Mouse (Mus musculus): Measurements from ENCODE around the gene Fam19a3. TPM values are rescaled to one million over a fixed set of nuclear protein-coding genes. Genes with fewer than 3 reads are reported as not detected.

Fam19a3 gene
- polyA plus RNA-seq, 1 experiment from 2014 or later: 0.12 TPM

DNA sequence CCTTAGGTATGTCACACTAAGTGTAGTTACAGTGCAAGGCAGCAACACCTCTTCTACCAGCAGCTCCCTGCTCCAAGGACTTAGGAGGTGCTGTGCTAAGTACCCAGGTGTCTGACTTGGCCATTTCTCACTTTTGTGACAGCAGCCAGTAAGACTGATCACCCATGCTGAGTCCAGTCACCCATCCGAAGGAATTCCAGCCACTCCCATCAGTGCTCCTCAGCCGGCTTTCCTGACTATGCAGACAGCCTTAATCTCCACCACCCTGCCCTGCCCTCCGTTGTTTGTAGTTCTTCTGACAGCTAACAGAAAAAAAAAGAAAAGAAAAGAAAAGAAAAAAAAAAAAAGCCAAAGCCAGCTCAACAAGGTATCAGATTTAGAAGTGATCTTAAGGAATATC is 30.1 kb upstream of the Fam19a3 start:
- no peak for ATAC-seq (ENCODE audit: insufficient number of reproducible peaks, low FRiP score, low TSS enrichment, low read depth)
- 28% methylated on average over 3 of the region's 3 CpGs for WGBS
- Histone ChIP-seq H3K36me3 (no peaks in the 10 kb centered on the region), H3K4me3 (replicated peaks) (no peak overlapping the region), H3K4me1 (peaks cover 3% of the 10 kb centered on the region), H3K9ac (no peak overlapping the region), H3K27ac (replicated peaks) (no peak overlapping the region), H3K27me3 (no peaks in the 10 kb centered on the region), H3K4me2 (replicated peaks) (no peak overlapping the region), H3K9me3 (replicated peaks) (no peaks in the 10 kb centered on the region)

GRCm38 (mm10) chr3:104805539-104805938 is 23.9 kb upstream of the Fam19a3 start:
- Histone ChIP-seq H3K4me2 (replicated peaks) (no peak overlapping the region), H3K36me3 (peaks cover 37% of the 10 kb centered on the region), H3K27ac (replicated peaks) (no peak overlapping the region), H3K9ac (no peak overlapping the region), H3K4me1 (no peaks in the 10 kb centered on the region), H3K9me3 (replicated peaks) (no peaks in the 10 kb centered on the region), H3K4me3 (replicated peaks) (no peak overlapping the region), H3K27me3 (no peaks in the 10 kb centered on the region)
- 75% methylated on average over 9 of the region's 9 CpGs for WGBS
- no peak; the same call in 1 of the 2 replicates for ATAC-seq (ENCODE audit: insufficient number of reproducible peaks, low FRiP score, low TSS enrichment, low read depth)

DNA sequence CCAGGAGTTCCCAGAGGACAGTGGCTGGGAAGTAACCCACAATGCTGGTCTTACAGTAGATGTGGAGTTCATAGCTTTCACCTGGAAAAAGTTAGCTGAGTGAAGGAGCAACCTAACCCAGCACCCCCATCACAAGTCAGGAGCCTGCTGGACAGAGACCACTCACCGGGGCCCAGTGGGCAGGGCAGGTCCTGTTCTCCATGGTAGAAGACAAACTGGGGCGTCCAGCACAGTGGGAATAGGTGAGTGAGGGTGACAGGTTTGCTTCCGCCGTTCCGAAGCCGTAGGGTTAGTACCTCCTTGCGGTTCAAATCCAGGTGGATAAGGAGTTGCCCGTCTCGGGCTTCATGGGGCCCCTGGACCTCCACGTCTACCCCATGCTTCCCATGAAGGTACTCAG is 22.7 kb upstream of the Fam19a3 start:
- H3K4me3 ChIP-seq (replicated peaks): no peak overlapping the region
- H3K36me3 ChIP-seq: peaks cover 49% of the 10 kb centered on the region
- H3K4me2 ChIP-seq (replicated peaks): no peak overlapping the region
- 87% methylated on average over 10 of the region's 10 CpGs for WGBS
- no peaks in the 10 kb centered on the region for H3K4me1 ChIP-seq
- H3K9me3 ChIP-seq (replicated peaks): no peaks in the 10 kb centered on the region
- ATAC-seq (ENCODE audit: insufficient number of reproducible peaks, low FRiP score, low TSS enrichment, low read depth): no peak
- no peak overlapping the region for H3K27ac ChIP-seq (replicated peaks)
- H3K27me3 ChIP-seq: no peaks in the 10 kb centered on the region
- H3K9ac ChIP-seq: no peak overlapping the region

DNA sequence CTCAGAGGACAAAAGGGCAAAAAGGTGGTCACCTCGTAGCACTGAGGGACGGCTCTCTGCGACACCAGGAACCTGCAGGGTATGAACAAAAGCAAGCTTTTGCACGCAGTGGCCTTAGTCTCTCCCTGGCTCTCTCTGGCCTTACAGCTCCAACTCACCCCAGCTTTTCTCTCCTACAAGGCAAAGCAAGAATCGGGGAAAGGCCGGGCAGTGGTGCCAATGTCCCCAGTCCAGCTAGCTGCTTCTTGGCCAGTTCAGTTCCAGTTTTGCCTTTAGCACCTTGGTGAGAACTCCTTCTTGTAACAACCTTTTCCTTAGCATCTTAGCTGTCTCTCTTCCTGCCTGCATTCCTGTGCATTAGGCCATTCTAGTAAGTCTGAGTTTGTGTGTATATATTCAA is 19.8 kb upstream of the Fam19a3 start:
- no peak overlapping the region for H3K27ac ChIP-seq (replicated peaks)
- no peaks in the 10 kb centered on the region for H3K27me3 ChIP-seq
- no peaks in the 10 kb centered on the region; the same call in 1 of the 2 replicates for H3K4me1 ChIP-seq
- H3K36me3 ChIP-seq: peaks cover 69% of the 10 kb centered on the region
- H3K9ac ChIP-seq: no peak overlapping the region
- H3K4me2 ChIP-seq (replicated peaks): no peak overlapping the region
- ATAC-seq (ENCODE audit: insufficient number of reproducible peaks, low FRiP score, low TSS enrichment, low read depth): no peak
- H3K4me3 ChIP-seq (replicated peaks): no peak overlapping the region
- H3K9me3 ChIP-seq (replicated peaks): no peaks in the 10 kb centered on the region
- WGBS: 91% methylated on average over 6 of the region's 6 CpGs

DNA sequence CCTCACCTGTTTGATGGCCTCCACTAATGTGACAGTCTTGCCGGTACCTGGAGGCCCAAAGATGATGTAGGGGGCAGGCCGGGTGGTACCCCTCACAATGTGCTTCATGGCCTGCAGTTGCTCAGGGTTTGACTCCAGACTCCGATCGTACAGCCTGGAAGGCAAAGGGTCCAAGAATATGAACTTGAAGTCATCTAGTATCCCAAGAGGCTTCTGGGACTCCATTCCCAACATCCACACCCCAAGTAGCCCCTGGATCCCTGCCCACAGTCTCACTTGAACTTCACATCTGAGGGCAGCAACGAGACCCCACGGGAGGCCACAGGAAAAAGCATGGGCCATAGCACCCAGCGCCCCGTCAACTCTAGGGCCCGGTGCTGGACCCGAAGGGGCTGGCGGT is 19.0 kb upstream of the Fam19a3 start:
- ATAC-seq (ENCODE audit: insufficient number of reproducible peaks, low FRiP score, low TSS enrichment, low read depth): no peak
- Histone ChIP-seq H3K36me3 (peaks cover 76% of the 10 kb centered on the region), H3K9ac (no peak overlapping the region), H3K4me1 (peaks cover 7% of the 10 kb centered on the region), H3K9me3 (replicated peaks) (no peaks in the 10 kb centered on the region), H3K27ac (replicated peaks) (no peak overlapping the region), H3K4me3 (replicated peaks) (no peak overlapping the region), H3K27me3 (no peaks in the 10 kb centered on the region), H3K4me2 (replicated peaks) (no peak overlapping the region)
- 93% methylated on average over 11 of the region's 11 CpGs for WGBS

DNA sequence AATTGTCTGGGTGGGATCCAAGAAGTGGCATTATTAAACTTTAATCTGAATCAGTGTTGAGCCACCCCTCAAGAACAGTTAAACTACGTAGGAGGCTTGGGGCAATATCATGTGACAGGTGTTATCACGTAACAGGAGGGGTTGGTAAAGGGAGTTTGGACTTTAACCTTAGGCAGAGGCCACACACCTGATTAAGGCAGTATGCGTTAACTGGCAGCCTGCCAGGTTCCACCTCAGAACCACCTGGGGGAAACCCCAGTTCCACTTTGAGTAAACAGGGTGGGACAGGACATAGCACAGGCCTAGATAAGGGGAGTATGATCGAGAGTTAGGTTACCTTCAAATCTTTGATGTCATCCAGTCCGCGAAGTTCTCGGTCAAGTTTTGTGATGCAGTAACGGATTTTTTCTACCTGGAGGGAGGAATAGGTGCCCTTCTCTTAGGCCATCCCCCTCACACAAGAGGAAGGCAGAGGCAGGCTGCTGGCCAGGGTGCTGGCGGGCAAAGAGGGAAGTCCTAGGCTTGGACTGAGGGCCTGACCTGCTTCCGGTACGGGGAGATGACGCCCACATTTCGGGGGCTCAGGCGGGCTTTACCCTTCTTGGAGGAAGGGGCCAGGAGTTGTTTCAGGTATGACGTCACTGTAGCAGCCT is 14.9 kb upstream of the Fam19a3 start:
- Histone ChIP-seq H3K4me3 (replicated peaks) (no peak overlapping the region), H3K27me3 (no peaks in the 10 kb centered on the region), H3K36me3 (peaks cover 75% of the 10 kb centered on the region), H3K4me2 (replicated peaks) (no peak overlapping the region), H3K9ac (no peak overlapping the region), H3K27ac (replicated peaks) (0 out of 2 replicates have a peak overlapping the region, but pooled peaks have one; percentile 71), H3K9me3 (replicated peaks) (no peaks in the 10 kb centered on the region), H3K4me1 (peaks cover 48% of the 10 kb centered on the region)
- 70% methylated on average over 15 of the region's 15 CpGs for WGBS
- ATAC-seq (ENCODE audit: insufficient number of reproducible peaks, low FRiP score, low TSS enrichment, low read depth): no peak

- peak overlapping the region; percentile 71 for H3K27ac ChIP-seq (replicated peaks)
- peaks cover 68% of the 10 kb centered on the region for H3K36me3 ChIP-seq
- H3K27me3 ChIP-seq: no peaks in the 10 kb centered on the region
- H3K4me2 ChIP-seq (replicated peaks): no peak overlapping the region
- no peak overlapping the region for H3K9ac ChIP-seq
- no peaks in the 10 kb centered on the region for H3K9me3 ChIP-seq (replicated peaks)
- 62% methylated on average over 15 of the region's 15 CpGs for WGBS
- peaks cover 56% of the 10 kb centered on the region for H3K4me1 ChIP-seq
- H3K4me3 ChIP-seq (replicated peaks): no peak overlapping the region
- ATAC-seq (ENCODE audit: insufficient number of reproducible peaks, low FRiP score, low TSS enrichment, low read depth): no peak
Observed at GRCm38 (mm10) chr3:104795661-104796340, 14.2 kb upstream of the Fam19a3 start.

DNA sequence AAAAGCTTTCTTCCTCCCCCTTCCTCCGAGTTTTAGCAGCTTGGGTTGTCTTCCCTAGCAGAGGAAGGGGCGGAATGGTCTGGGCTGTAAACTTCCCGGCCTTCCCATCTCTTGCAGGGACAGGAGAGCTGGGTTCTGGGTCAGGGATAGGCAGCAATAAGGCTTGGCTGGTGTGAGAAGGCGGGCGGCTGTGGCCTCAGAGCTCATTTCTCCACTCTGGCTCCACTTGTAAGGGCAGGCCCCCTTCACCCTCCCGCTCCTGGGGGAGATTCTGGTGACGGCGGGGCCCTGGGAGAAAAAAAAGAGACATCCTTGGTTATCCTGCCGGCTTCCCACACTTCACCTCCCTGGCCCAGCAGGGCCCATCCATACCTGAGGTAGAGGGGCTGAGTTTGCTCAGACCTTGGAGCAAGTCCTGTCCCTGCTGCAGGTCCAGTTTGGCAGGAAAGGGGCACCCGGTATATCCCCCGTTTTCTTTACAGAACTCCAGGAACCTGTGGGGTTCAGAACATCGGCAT is 13.4 kb upstream of the Fam19a3 start:
- H3K27ac ChIP-seq (replicated peaks): peak overlapping the region; percentile 71
- H3K4me1 ChIP-seq: peaks cover 64% of the 10 kb centered on the region
- H3K9me3 ChIP-seq (replicated peaks): no peaks in the 10 kb centered on the region
- no peak for ATAC-seq (ENCODE audit: insufficient number of reproducible peaks, low FRiP score, low TSS enrichment, low read depth)
- no peaks in the 10 kb centered on the region for H3K27me3 ChIP-seq
- H3K4me2 ChIP-seq (replicated peaks): no peak overlapping the region
- no peak overlapping the region for H3K4me3 ChIP-seq (replicated peaks)
- no peak overlapping the region for H3K9ac ChIP-seq
- 52% methylated on average over 12 of the region's 12 CpGs for WGBS
- peaks cover 60% of the 10 kb centered on the region for H3K36me3 ChIP-seq

- H3K4me1 ChIP-seq: peaks cover 70% of the 10 kb centered on the region
- H3K9me3 ChIP-seq (replicated peaks): no peaks in the 10 kb centered on the region
- peak; percentile 86 for ATAC-seq (ENCODE audit: insufficient number of reproducible peaks, low FRiP score, low TSS enrichment, low read depth)
- WGBS: 43% methylated on average over 20 of the region's 20 CpGs
- peak overlapping the region; percentile 71 for H3K27ac ChIP-seq (replicated peaks)
- H3K9ac ChIP-seq: no peak overlapping the region
- no peaks in the 10 kb centered on the region for H3K27me3 ChIP-seq
- peaks cover 51% of the 10 kb centered on the region for H3K36me3 ChIP-seq
- H3K4me3 ChIP-seq (replicated peaks): no peak overlapping the region
- no peak overlapping the region for H3K4me2 ChIP-seq (replicated peaks)
Observed at GRCm38 (mm10) chr3:104793871-104794828, 12.5 kb upstream of the Fam19a3 start.

GRCm38 (mm10) chr3:104792360-104793270 is 11.0 kb upstream of the Fam19a3 start:
- Histone ChIP-seq H3K4me2 (replicated peaks) (no peak overlapping the region), H3K4me3 (replicated peaks) (no peak overlapping the region), H3K9me3 (replicated peaks) (no peaks in the 10 kb centered on the region), H3K4me1 (peaks cover 74% of the 10 kb centered on the region), H3K27me3 (no peaks in the 10 kb centered on the region), H3K36me3 (peaks cover 43% of the 10 kb centered on the region), H3K27ac (replicated peaks) (peak overlapping the region; percentile 23; the same call in 1 of the 2 replicates), H3K9ac (no peak overlapping the region)
- ATAC-seq (ENCODE audit: insufficient number of reproducible peaks, low FRiP score, low TSS enrichment, low read depth): no peak
- WGBS: 58% methylated on average over 15 of the region's 15 CpGs

All from embryonic facial prominence, embryonic 15.5 days (tissue).